Mouse (Mus musculus): ENCODE data around the gene Rapgef5.

Rapgef5 gene

DNA sequence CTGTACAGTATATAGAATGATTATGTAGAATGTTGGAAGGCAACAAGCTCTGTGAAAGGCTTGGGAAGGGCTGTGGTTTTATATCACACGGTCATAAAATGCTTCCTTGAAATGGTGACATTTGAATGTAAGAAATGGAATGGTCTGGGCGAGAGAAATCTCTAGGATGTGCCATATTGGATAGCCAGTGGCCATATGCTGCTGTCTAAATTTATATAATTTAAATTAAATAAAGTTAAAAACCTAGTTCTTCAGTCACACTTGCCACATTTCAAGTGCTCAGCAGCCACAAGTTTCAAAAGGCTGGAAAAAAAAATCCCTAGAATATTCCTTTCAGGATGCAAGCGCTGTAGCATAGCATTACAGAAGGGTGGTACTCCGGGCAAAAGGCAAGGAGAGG, 14.8 kb downstream of the Rapgef5 start:
- DNase-seq = no peak

- peak; percentile 9 for DNase-seq
Observed at GRCm38 (mm10) chr12:117533176-117534086, 17.2 kb downstream of the Rapgef5 start.

GRCm38 (mm10) chr12:117534087-117534751, 17.9 kb downstream of the Rapgef5 start:
- DNase-seq = peak; percentile 2

- DNase-seq = no peak
Observed at GRCm38 (mm10) chr12:117540352-117540751, 24.1 kb downstream of the Rapgef5 start.

DNA sequence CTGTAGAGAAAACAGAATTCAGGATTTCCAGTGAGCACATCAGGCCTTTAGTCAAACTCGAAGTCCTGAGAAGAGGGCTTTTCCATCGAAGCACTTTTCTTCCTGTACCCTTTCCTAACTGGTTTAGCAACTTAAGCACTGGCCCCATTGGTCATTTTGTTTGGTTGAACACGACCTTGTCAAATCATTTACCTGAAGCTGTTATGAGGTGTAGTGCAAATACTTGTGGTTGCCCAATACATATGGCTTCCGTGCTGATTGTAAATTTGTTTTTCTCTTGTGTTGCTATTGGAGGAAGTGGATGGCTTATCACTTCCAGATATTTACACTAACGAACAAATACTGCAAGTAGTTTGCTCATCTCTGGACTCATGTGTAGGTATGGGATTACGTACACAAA, 29.0 kb downstream of the Rapgef5 start:
- DNase-seq = no peak

DNA sequence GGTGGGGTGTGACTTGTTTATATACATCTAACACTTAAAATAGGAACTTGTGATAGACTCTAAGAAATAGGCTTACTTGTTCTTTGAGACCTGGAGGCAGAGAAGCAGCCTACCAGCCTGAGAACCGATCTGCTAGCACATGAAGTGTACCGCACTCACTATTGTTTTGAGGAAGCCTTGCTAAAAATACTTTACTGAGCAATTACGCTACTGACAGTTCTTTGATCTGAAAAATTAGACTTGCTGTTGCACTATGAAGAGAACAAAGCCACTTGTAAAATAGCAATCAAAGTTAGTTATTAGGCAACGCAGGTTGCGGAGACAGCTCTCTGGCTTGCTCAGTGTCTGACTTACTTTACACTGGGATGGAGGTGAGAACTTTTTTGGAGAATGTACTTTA, 37.1 kb downstream of the Rapgef5 start:
- DNase-seq = no peak

- no peak for DNase-seq
Observed at GRCm38 (mm10) chr12:117554612-117555063, 38.4 kb downstream of the Rapgef5 start.

DNA sequence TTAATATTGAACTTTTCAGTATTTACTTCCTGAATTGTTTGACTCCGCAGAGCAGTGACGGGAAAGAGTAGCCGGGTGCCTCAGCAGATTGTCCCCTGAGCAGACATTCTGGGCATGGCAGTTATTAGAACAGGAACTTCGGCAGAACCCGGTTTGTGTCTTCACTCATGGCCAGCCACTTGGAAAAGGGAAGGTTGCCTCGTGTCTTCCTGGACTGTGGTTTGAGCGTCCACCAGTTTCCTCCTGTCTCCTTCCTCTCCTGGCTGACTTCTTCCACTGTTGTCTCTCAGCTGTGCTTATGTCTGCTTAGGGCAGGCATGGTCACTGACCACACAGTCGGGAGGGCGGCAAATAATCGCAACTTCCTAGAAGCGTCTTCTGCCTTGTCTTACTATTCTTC, 44.2 kb downstream of the Rapgef5 start:
- DNase-seq = no peak

DNA sequence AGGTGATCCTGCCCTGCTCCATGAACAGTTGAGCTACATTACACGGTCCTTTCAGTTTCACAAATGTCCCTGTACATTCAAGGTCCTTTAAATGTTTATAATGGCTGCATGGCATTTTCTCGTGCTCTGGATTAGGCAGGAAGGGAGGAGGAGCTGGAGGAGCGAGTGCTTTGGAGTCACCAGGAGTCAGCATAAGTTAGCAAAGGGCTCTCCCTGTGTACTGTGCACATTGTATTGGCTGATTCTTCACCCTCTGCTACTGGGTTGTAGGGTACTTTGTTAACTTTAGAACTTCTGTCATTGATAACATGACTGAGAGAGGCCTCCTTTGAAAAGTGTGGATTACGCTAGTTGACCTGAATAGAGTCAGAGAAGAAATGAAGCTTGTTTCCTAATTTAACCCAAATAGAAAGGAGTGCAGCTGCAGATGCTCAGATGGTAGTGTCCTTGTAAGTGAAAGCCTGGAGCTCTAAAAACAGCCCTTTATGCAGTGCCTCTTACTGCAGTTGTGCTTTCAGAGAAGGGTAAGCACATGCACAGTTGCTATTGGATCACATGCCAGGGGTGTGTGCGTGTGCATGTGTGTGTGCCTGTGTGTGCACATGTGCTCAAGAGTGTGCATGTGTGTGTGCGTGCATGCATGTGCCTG, 45.3 kb downstream of the Rapgef5 start:
- DNase-seq = no peak

DNA sequence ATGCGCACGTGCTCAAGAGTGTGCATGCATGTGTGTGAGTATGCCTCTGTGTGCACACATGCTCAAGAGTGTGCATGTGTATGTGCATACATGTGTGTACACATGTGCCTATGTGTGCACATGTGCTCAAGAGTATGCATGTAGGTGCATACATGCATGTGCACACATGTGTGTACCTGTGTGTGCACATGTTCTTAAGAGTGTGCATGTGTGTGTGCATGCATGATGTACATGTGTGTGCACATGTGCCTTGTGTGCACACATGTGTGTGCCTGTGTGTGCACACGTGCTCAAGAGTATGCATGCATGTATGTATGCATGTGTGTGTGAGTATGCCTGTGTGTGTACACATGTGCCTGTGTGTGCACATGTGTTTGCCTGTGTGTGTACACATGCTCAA, 45.8 kb downstream of the Rapgef5 start:
- no peak for DNase-seq

- no peak for DNase-seq
Observed at GRCm38 (mm10) chr12:117563859-117564258, 47.6 kb downstream of the Rapgef5 start.

DNA sequence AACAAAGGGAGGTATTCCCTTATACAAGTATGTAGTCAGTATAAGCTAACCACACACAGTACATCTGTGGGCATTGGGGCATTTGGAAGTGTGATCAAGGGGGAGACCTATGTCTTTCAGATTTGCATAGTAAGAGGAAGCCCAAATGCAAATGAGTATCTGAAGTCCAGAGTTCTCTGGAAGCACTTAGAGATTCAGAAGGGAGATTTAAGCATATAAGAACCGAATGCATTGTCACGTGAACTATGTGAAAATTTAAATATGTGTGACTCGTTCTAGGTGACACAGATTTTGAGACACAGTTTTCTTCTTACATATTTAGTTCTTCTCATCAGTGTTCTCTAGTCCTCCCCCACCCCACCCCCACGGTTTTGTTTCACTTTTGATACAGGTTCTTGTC, 50.0 kb downstream of the Rapgef5 start:
- no peak for DNase-seq

DNA sequence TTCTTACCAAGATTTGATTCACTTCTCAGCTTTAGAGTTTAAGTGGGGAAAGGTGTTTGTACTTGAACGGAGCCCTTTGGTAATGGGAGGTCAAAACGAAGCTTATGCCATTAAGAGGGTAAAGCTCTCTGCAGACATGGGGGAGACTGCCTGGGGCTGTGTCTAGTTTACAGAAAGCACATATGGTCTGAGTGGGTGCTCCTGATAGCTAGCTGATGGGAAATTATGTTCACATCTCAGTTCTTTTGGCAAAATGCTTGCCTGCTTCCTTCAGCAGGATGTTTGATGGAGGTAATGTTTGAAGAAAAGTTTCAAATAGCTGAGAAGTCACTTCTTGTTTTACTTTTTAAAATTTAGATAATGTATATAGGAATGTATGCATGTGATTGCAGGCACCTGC, 53.4 kb downstream of the Rapgef5 start:
- no peak for DNase-seq

GRCm38 (mm10) chr12:117584256-117584655, 68.0 kb downstream of the Rapgef5 start:
- no peak for DNase-seq

- no peak for DNase-seq
Observed at GRCm38 (mm10) chr12:117585390-117585789, 69.1 kb downstream of the Rapgef5 start.

DNA sequence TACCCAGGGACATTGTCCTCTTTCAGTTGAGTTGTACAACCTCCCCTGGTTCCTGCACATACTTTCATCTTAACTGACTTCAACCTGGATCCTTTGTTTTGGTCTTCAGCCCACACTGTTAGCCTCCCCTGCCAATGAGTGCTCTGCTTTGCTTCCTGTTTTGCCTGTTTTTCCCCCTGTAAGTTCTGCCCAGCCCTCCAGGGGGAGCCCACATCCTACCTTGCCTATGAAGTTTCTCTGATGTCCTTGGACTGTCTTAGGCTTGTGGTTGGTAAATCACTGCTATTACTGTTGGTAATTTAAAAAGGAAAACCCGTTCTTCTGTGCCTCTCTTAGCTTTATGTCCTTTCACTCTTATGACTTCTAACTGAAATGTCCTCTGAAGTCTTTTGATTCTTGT, 69.8 kb downstream of the Rapgef5 start:
- peak; percentile 13 for DNase-seq

DNA sequence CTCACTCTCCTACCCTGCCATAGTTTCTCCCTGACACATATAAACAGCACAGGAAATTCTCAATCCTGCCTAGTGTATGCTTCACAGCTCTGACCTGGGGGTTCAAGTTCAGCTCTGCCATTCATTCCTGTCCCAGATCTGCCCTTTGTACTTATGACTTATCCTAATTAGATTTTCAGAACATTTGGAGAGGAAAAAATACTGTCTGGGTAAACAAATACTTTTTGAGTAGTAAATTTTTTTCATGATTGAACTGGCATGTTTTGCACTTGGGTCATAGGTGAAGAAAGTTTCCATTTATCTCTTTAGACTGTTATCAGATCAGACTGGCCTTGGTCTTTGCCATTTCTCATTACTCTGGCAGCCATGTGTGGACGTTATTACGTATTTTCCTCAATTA, 72.9 kb downstream of the Rapgef5 start:
- no peak for DNase-seq

- no peak for DNase-seq
Observed at GRCm38 (mm10) chr12:117592019-117592418, 75.7 kb downstream of the Rapgef5 start.

DNA sequence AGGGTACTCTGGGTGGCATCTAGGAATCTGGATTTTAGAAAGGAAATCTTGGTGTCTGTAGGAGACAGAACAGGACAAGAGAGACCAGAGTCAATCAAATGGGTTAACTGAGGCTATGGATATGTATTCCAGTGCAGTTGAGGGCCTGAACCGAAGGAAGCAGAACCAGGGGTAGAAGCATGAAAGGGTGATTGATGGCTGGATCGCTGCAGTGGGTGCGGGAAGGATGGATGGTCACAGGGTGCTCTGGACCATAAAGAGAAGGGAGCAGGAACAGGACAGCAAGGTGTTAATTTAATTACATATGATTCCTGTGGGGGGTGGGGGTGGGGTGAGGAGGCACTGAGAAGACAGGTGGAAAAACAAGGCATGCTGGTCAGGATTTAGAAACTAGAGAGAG, 76.3 kb downstream of the Rapgef5 start:
- DNase-seq = no peak

DNA sequence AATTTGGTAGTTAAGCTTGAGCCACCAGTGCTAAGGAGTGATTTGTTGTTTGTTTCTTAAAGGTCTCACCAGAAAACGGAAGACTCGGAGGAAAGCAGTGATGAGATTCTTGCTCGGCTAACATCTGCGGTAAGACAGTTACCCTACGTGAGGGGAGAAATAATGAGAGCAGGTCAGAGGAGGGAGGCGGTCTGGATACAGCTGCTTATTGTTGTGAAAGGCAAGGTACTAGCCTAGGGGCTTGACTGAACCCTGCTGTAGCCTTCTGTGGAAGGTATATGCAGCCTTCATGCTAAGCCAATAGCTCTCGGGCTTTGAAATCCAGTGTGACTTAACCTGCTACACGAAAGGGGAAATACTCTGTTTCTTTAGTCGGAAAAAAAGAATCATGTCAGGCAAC, 78.9 kb downstream of the Rapgef5 start:
- no peak for DNase-seq

GRCm38 (mm10) chr12:117598190-117598589, 81.9 kb downstream of the Rapgef5 start:
- no peak for DNase-seq

- DNase-seq = no peak
Observed at GRCm38 (mm10) chr12:117605966-117606365, 89.7 kb downstream of the Rapgef5 start.

DNA sequence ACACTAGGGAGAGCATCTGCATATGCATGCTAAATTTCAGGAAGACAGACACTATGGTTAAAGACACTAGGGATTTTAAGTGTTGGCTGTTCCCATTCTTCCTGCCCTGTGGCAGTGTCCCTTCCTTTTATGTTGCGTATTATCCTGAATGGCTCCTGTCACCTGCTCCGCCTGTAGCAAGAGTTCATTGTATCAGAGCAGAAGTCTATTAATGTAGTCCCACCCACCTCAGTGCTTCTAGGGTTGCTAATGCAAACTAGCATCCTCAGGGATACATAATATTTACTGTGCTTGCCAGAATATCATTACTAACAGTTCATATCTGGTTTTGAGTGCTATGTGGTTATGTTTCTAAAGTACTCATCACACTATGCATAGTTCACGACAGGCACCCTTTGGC, 96.4 kb downstream of the Rapgef5 start:
- DNase-seq = no peak

DNA sequence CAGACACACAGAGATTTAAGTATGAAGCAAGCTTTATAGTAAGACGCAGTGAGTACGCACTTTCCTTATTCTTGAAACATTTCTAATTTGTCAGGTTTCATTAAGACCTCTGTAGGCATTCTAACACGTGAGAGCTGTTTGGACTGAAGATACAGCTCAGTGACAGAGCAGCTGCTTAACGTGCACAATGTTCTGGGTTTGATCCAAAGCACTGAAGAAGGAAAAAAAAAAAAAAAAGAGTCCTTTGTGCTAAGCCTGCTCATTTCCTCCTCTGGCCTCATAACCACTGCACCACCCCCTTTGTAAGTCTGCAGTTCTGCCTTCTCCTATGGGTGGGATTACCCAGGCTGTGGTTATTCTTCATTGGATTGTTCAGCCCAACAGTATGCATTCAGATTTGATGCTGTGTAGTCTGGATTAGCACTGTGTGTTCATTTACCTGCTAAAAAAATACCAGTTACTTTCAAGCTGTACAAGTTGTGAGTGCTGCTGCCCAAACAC, 103.3 kb downstream of the Rapgef5 start:
- DNase-seq = no peak
